Mouse (Mus musculus) mouse embryonic stem cell (cell line): ENCODE data around the gene Gad2.
"Not testable (repeated sequence)": the region's sequence is repeated elsewhere in the genome, so short reads cannot be mapped to it uniquely, and the experiment has no call there.

Experiments
- in situ Hi-C, 2 experiments: fragments of 300-500 bp; cut with MboI; formaldehyde crosslinking; loops; 1 replicate in 1 of 2; 3 replicates in 1 of 2; pipeline ENCODE4 v1.14.3; 2019 to 2020; ENCODE audit warnings: low sequenced_read_pairs in 2 of 2, low pct_unique_long_range_greater_than_20kb in 1 of 2, mixed read lengths in 1 of 2; ENCODE audit not compliant: unreplicated experiment in 1 of 2

The Gad2 gene

DNA sequence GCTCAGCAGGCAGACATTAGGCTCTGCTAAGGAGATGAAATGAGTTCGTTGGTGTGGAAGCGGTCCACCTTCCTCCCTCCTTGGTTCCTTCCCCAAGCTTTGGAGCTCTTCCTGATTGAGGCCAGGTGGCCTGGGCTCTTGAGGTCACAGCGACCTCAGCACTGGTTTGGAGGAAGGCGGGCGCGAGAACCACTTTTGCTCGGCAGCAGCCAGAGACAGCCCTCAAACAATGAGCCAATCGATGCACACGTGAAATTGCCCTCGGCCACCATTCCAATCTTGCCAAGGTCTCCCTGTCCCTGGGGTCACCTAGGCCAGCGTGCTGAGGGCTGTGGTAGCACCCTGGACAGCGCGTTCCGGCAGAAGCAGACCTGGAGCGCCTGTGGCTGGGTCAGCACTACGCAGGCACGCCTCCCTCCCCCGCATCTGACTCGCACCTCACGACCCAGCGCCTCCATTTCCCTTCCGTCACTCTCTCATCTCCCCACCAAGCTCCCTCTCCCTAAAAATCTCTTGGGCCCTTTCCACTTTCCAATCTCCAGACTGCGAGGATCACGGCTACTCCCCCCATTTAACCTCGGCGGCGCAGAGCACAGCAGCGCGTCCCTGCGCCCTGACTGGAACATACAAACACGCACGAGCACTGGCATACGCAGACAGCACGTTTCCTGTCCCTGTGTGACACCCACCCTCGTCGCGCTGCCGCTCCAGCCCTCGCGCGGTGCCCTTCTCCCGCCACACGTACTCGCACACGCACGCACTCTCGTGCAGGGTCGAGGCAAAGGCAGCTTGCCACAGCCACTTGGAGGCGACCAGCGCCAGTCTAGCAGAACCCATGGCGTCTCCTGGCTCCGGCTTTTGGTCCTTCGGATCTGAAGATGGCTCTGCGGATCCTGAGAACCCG is at the start of gene Gad2:
TSS of gene Gad2 (plus strand) at position 378 of the 904 bp plus-strand sequence.
- in situ Hi-C loops = no loop called here

- in situ Hi-C loops = not testable (repeated sequence)
Observed at GRCm38 (mm10) chr2:22587469-22588169, 34.4 kb upstream of the Gad2 start.

DNA sequence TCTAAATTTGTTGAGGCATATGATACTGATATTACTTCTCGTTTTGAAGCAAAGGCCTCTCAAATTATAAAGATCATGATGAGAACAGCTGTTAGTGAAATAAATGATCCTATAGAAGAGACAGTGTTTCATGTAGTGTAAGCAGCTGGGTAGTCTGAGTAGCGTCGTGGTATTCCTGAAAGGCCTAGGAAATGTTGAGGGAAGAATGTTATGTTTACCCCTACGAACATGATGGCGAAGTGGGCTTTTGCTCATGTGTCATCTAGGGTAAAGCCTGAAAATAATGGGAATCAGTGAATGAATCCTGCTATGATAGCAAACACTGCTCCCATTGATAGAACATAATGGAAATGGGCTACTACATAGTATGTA is 33.8 kb upstream of the Gad2 start:
- in situ Hi-C loops = not testable (repeated sequence)

DNA sequence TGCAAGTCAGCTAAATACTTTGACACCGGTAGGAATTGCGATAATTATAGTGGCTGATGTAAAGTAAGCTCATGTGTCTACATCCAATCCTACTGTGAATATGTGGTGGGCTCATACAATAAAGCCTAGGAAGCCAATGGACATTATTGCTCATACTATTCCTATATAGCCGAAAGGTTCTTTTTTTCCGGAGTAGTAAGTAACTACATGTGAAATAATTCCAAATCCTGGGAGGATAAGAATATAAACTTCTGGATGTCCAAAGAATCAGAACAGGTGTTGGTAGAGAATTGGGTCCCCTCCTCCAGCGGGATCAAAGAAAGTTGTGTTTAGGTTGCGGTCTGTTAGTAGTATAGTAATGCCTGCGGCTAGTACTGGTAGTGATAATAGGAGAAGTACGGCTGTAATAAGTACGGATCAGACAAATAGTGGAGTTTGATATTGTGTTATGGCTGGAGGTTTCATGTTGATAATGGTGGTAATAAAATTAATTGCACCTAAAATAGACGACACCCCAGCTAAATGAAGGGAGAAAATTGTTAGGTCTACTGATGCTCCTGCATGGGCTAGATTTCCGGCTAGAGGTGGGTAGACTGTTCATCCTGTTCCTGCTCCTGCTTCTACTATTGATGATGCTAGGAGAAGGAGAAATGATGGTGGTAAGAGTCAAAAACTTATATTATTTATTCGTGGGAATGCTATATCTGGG is 33.2 kb upstream of the Gad2 start:
- in situ Hi-C loops = not testable (repeated sequence)

- in situ Hi-C loops = not testable (repeated sequence)
Observed at GRCm38 (mm10) chr2:22589382-22590205, 32.4 kb upstream of the Gad2 start.

- in situ Hi-C loops = no loop called here
Observed at GRCm38 (mm10) chr2:22590206-22590490, 31.9 kb upstream of the Gad2 start.

DNA sequence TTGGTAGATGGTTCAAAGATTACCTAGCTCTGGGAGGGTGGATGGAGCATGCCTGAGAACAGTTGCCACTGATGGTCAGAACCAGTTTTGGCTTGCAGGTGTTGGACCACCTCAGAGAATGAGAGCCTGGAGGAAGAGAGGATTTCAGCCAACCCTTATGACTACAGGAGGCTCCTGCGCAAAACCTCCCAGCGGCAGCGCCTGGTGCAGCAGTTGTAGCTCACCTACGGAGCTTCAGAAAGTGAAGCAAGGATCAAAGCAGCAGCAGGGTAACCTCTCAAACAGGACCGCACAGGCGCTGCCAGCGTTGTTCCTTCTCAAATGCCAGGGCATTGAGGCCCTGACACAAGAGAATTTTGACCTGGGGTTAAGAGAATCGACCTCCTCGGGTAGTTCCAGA is 4.1 kb upstream of the Gad2 start:
- in situ Hi-C loops = no loop called here

GRCm38 (mm10) chr2:22619416-22619815 is 2.6 kb upstream of the Gad2 start:
- in situ Hi-C loops = no loop called here

DNA sequence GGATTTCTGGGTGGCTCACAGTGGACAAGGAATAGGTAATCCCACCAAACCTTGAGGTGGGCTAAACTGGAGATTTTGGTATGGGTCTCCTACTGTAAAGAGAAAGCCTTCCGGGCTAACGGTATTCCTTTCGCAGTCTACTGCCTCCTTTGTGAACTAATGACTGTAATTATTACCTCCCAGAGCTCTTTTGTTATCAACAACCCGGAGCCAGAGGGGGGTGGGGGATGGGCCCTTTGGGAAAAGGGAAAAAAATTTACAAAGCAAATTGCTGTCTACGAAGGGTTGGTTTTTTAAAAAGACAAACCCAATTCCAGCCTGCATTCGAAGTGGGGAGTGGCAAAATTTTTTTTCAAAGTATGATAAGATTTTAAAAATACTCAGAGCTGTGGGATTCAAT is 2.0 kb upstream of the Gad2 start:
- in situ Hi-C loops = no loop called here

DNA sequence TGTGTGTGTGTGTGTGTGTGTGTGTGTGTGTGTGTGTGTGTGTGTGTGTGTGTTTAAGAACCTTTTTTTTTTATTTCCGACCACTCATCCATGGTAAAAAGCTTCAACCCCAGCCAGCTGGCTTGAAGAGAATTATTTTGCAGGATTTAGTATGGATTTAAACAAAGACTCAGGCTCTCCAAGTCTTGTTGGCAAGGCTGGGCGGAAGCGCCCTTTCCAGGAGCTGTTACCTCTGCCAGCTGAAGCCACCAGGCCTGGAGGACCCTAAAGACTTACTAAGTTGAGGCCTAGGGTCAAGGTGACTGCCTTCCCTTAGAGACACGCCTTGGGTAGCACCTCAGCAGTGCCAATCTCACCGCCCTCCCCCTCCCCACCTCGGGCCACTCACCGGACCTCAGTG is 1.5 kb upstream of the Gad2 start:
- in situ Hi-C loops = no loop called here

DNA sequence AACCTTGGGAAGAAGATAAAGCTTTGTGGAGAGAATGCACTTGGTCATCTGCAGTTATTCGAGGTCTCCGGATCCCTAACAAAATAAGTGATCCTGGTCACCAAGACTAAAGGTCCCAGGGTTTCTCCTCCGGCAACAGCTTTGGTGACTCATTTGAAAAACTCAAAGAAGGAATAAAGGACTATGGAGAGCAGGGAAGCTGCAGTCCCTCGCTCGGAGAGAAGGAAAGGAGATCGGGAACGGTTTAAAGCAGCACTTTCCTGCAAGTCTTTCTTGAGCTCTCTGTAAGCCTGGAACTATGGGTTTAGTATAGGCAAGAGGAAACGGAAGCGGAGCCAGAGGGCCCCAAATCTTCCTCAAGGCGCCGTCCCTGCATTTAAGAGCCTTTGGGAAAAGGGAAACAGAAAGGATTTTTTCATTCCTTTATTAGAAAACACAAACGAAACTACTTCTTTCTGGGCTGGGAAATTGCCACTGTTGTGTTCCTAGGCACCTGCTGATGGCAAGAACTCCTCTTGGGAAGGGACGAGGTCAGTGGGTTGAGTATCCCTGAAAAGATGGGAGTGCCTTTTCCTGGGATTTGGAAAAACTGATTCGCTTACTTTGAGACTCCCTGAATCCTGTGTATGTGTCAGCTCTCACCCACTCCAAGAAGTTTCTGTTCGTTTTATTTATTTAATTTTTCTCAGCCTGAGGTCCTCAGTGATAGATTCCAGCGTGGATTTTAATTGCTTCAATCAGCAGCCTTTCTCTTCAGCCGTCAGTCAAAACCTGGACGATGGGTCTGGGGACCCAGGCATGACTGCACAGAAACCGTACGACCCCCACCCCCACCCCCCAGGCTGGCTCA is 802 bp upstream of the Gad2 start:
- in situ Hi-C loops = no loop called here

- in situ Hi-C loops = no loop called here
Observed at GRCm38 (mm10) chr2:22623111-22624070, 1.4 kb downstream of the Gad2 start.

DNA sequence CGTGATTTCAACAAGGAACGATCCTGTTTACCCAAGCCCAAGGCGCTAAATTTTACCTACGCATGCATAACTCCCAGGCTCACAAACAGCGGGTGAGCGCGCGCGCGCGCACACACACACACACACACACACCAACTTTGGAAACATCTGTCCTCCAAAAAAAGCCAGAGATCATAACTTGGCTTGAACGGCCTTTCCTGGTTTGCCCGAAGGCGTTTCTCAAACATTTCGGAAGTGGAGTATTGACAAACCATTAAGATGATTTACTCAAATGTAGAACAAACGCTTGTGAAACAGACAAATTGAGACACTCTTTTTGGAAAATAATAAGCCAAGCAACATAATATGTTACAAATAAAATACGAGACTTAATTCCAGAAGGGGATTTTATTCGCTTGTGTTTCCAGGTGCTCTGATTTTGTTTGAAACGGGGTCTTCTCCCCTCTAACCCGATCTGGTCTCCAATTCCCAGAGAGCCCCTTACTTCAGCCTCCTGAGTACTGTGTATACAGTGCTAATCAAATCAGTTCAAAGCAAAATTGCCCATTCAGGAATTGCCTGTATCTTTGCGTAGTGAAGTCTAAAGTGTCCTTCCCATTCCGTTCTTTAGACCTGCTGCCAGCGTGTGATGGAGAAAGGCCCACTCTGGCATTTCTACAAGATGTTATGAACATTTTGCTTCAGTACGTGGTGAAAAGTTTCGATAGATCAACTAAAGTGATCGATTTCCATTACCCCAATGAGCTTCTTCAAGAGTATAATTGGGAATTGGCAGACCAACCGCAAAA is 2.4 kb downstream of the Gad2 start:
- in situ Hi-C loops = no loop called here

DNA sequence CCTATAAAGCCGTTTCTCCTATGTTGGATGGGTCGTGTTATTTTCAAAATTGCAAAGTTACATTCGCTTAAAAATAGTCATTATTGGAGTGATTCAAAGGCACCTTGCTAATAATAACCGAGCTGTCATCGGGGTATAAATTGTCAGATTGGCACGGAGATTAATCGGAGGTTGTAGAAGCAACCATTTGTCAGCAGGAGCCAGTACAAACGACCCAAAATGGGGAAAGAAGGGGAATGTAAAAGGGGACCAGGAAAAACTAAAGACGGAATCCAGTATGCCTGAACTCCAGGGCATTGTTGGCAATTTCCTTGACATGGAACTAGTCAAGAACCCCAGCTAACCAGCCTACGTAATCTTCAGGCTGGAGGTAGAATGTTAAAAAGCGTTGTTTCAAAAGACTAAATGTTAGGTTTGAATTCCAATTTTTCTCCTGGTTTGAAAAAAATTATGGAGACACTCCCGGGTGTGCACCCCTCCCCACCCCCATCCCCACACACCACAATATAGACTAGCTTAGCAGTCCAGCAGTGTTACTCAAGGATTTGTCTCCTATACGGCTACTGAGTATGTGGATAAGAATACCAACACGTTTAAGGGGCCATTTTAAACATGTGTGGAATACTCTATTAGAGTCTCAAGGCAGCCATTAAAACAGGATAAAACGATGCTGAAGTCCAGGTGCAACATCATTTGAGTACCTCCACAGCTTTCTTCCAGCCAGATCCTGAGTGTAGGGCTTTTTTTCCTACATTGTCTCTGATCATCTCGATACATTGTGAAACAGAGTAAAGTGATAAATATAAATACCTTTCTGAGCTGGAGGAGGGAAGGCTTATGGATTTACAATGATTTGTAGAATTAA is 3.3 kb downstream of the Gad2 start:
- in situ Hi-C loops = no loop called here

DNA sequence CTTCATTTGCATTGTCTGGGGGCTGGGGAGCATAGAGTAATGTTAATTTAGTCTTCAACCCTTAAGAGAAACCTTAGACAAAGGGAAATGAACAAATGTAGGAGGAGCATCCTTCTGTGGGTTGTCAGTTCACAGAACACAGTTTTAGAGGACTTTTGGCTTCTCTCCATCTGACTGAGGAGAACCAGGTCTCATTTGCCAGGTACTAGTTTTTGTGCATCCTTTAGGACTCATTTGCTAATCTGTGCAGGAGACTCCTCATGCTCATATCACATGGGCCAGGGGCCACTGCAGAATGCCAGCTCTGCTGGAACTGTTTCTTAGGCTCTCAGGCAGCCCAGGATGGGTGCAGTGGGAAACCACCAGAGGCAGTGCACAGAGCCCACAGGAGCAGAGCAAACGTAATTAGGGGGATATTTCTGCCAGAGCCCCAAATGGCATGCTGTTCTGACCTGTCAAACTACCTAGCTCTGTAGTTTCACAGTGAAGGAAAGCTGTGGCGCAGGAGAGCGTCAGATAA is 5.2 kb downstream of the Gad2 start:
- in situ Hi-C loops = no loop called here
